Mouse (Mus musculus): ENCODE measurements around the gene Igdcc3.

DNA sequence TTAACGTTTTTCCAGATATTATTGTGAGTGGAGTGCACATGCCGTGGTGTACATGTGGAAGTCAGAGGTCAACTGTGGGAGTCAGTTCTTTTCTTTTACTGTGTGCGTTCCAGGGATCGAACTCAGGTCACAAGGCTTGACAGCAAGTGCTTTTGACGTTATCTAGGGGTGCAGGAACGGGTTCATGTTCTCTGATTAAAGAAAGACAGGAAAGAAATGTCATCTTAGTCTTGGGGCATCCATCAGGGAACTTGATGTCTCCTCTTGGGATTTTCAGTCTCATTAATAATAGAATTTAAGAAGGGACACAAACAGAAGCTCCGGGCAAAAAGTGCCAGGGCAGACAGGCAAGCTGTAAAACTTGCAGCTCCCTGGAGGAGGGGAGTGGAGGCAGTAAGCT is 58.7 kb downstream of the Igdcc3 start:
- TF ChIP-seq GATA1 (IDR thresholded peaks at IDR 0.05; ENCODE audit: low read length) (no peak), TAL1 (IDR thresholded peaks at IDR 0.05; ENCODE audit: low read length) (no peak)

Measured in erythroblast, embryonic 14.5 days (primary cell).